Mouse (Mus musculus) liver, embryonic 13.5 days (tissue): ENCODE measurements around the gene Rgs16. TPM values are rescaled to one million over a fixed set of nuclear protein-coding genes. Genes with fewer than 3 reads are reported as not detected.

Source experiments
- ATAC-seq: fragments of 200-750 bp; cut with Nextera tagmentation; 2 replicates; pipeline ENCODE4 v1.8.0; 2017; ENCODE audit warnings: low read depth, mild to moderate bottlenecking, moderate number of reproducible peaks, moderate library complexity
- DNase-seq: peaks from one replicate; pipeline ENCODE4 v3.0.0; 2022
- H3K27ac ChIP-seq: fragments of 300-500 bp; sonication (generic); 2 replicates; pipeline ENCODE4 v1.5.1; 2015; ENCODE audit warnings: moderate library complexity, mild to moderate bottlenecking, inconsistent platforms
- H3K27me3 ChIP-seq: fragments of 300-500 bp; sonication (generic); 2 replicates; pipeline ENCODE4 v1.6.1; 2015; ENCODE audit warnings: mild to moderate bottlenecking, inconsistent platforms
- H3K36me3 ChIP-seq: fragments of 300-500 bp; sonication (generic); 2 replicates; pipeline ENCODE4 v1.6.1; 2015; ENCODE audit warnings: mild to moderate bottlenecking, inconsistent platforms
- H3K4me1 ChIP-seq: fragments of 300-500 bp; sonication (generic); replicated peaks from 2 replicates; pipeline ENCODE4 v1.6.1; 2015; ENCODE audit warnings: inconsistent platforms
- H3K4me2 ChIP-seq: fragments of 300-500 bp; sonication (generic); 2 replicates; pipeline ENCODE4 v1.6.1; 2015; ENCODE audit warnings: inconsistent platforms, mild to moderate bottlenecking, moderate library complexity
- H3K4me3 ChIP-seq: fragments of 300-500 bp; sonication (generic); replicated peaks from 2 replicates; pipeline ENCODE4 v1.5.1; 2015; ENCODE audit warnings: mild to moderate bottlenecking, inconsistent platforms
- H3K9ac ChIP-seq: fragments of 300-500 bp; sonication (generic); 2 replicates; pipeline ENCODE4 v1.6.1; 2015; ENCODE audit warnings: mild to moderate bottlenecking, inconsistent platforms
- H3K9me3 ChIP-seq: fragments of 300-500 bp; sonication (generic); replicated peaks from 2 replicates; pipeline ENCODE4 v1.6.1; 2016; ENCODE audit warnings: inconsistent platforms
- WGBS: fragments of 180-500 bp; shearing (Covaris S2); methylation state at CpG from one replicate; pipeline ENCODE4 v1.1.7; 2015; ENCODE audit not compliant: insufficient replicate concordance; 5-methylcytosine and 5-hydroxymethylcytosine counted together
- polyA plus RNA-seq: library from polyadenylated mRNA; unstranded; fragments of >200 nt; fragmentation: Nextera tagmentation; extraction: Ambion mirVana; gene quantifications from 2 replicates; pipeline ENCODE4 v1.2.1, GENCODE M21; 2015

The Rgs16 gene
- polyA plus RNA-seq, 1 experiment from 2014 or later: 0.39 TPM

DNA sequence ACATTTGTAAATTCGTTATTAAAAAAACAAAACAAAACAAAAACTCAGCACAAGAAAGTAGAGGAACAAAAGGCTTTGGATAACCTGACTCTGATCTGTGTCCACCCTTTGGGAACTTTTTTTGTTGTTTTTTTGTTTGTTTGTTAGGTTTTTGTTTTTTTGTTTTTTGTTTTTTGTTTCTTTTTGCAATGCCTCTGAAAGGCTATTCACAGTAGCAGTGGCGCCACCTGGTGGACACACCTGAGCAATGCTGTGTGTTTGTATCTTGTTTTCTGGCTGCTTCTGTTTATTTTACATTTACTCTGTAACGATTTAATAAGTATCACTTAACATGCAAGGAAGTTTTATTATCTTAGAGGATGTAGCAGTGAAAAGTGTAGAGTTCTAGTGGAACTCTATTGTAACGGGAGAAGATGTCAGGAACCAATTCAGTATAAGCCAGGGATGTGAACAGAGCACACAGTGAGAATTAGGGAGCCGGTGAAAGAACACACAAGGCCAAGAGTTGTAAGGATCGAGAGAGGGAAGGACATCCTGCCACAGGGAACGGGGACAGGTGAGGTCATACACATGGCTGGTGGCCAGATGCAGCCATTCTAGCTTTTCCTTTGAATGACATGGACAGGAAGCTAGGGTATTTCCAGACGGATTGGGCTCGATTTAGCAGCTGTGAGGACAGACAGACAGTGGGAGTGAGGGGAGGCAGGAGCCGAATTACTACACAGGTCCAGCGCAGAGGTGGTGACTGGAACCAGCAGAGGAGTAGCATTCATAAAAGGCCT lies 2.4 kb downstream of the Rgs16 start:
- H3K4me2 ChIP-seq: no peak overlapping the region
- H3K9me3 ChIP-seq: no peaks in the 10 kb centered on the region
- peaks cover 7% of the 10 kb centered on the region for H3K4me1 ChIP-seq
- H3K4me3 ChIP-seq: no peak overlapping the region
- no peak overlapping the region for H3K9ac ChIP-seq
- H3K36me3 ChIP-seq: no peaks in the 10 kb centered on the region
- 39% methylated on average over 11 of the region's 11 CpGs for WGBS
- H3K27ac ChIP-seq: no peak overlapping the region
- peaks cover 44% of the 10 kb centered on the region for H3K27me3 ChIP-seq
- ATAC-seq (no peak), DNase-seq (peak; percentile 33)

DNA sequence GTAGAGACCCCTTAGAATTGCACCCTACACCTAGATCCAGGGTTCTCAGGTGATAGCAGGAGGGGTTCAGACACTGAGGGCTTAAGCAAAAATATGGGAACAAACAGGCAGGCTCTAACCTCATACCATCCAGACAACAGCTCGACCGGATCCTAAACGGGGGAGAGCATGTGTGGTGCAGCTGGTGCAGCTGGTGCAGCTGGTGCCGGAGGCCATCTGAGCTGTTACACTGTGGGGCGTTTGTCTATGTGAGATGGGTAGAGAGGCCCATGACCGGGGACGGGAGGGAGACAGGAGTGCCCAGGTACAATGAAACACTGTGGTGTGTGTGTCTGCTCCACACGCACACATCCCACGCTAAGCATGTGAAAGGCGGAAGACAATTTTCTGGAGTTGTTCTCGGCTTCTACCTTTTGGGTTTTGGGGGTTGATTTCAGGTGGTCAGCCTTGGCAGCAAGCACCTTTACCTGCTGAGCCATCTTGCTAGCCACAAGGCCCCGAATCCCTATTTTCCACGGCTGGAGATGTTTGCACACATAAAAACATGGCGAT lies 6.0 kb downstream of the Rgs16 start:
- Histone ChIP-seq H3K36me3 (no peaks in the 10 kb centered on the region), H3K9ac (no peak overlapping the region), H3K27me3 (peaks cover 7% of the 10 kb centered on the region), H3K9me3 (no peaks in the 10 kb centered on the region), H3K4me2 (no peak overlapping the region), H3K4me1 (peaks cover 40% of the 10 kb centered on the region), H3K4me3 (no peak overlapping the region), H3K27ac (no peak overlapping the region)
- no peak for ATAC-seq
- no peak for DNase-seq
- WGBS: 74% methylated on average over 14 of the region's 14 CpGs

DNA sequence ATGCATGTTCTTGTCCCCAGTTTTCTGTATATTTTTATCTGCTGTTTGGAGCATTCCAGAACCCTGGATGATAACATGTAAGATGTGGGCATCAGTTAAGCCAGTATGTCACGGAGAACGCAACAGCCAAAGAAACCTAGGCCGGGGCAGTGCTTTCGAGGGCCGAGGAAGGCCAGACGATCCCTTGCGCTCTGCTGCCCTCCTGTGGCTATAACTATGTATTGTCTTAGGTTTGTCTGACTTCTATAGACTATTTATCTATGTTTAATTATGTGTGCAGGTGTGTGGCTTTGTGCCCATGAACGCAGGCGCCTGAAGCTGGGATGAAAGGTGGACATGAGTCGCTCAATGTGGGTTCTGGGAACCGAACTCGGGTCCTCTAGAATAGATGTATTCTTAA lies 6.6 kb downstream of the Rgs16 start:
- Histone ChIP-seq H3K9me3 (no peaks in the 10 kb centered on the region), H3K9ac (no peak overlapping the region), H3K27me3 (peaks cover 3% of the 10 kb centered on the region), H3K36me3 (no peaks in the 10 kb centered on the region), H3K4me2 (no peak overlapping the region), H3K27ac (no peak overlapping the region), H3K4me1 (peaks cover 46% of the 10 kb centered on the region), H3K4me3 (no peak overlapping the region)
- 4% methylated on average over 12 of the region's 12 CpGs for WGBS
- no peak for ATAC-seq
- DNase-seq: peak; percentile 57

DNA sequence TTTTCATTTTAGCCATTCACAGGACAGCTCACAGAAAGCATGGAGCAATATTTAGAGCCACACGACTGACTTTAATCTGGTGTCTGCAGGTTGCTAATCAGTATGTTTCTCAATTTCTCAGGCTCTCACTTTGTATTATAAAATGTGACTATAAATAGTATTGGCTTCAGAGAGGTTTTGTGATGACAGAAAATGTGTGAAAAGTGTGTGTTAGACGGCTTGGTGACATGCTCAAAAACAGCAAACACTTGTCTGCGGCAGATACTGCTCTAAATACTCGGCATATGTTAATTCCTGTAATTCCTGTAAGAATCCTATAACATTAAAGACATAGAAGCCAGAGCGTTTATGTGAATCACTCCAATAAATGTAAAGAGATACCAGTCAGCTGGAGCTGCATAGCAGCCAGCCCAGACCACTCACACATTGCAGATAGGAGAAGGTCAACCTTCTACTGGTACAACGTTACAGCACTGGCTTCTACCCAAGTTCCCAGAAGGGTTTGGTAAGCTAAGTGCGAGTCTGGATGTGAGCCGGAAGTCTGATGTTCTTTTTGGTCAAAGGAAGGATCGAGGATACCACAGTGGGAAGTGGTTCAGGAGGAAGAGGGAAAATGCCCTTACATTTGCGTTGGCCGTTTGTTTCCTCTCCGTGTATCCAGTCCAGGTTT lies 7.8 kb downstream of the Rgs16 start:
- no peaks in the 10 kb centered on the region for H3K36me3 ChIP-seq
- 51% methylated on average over 12 of the region's 12 CpGs for WGBS
- H3K27me3 ChIP-seq: no peaks in the 10 kb centered on the region
- peaks cover 57% of the 10 kb centered on the region for H3K4me1 ChIP-seq
- peak overlapping the region; percentile 56 for H3K4me3 ChIP-seq
- no peak for ATAC-seq
- H3K9ac ChIP-seq: peak overlapping the region; percentile 73
- peak overlapping the region; percentile 93; the same call in 1 of the 2 replicates for H3K27ac ChIP-seq
- no peak for DNase-seq
- H3K4me2 ChIP-seq: peak overlapping the region; percentile 71
- no peaks in the 10 kb centered on the region for H3K9me3 ChIP-seq

DNA sequence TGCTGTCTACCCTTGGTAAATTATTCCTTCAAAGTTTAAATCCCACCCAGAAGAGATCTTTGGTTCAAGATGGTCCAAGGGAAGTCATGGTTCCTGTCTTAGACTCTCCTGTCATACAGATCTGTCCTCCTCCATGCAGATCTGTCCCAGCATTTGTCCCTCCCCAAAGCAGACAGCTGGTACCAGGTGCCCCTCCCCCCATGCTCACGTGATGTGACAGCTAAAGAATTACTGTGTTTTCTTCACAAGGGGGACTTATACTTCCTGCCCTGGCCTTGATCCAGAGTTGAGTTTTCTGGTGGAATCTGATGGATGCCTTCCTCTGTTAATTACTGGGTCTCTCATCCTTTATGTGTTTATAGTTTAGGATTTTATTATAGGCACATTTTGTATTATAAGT lies 8.4 kb downstream of the Rgs16 start:
- no peaks in the 10 kb centered on the region for H3K27me3 ChIP-seq
- peaks cover 1% of the 10 kb centered on the region for H3K36me3 ChIP-seq
- no peaks in the 10 kb centered on the region for H3K9me3 ChIP-seq
- peak overlapping the region; percentile 56 for H3K4me3 ChIP-seq
- peak overlapping the region; percentile 93 for H3K27ac ChIP-seq
- H3K4me2 ChIP-seq: peak overlapping the region; percentile 71
- peak; percentile 68 for DNase-seq
- WGBS: 0% methylated on average over 1 of the region's 1 CpGs
- peak overlapping the region; percentile 73 for H3K9ac ChIP-seq
- peaks cover 61% of the 10 kb centered on the region for H3K4me1 ChIP-seq
- ATAC-seq: peak; percentile 21; the same call in 1 of the 2 replicates

DNA sequence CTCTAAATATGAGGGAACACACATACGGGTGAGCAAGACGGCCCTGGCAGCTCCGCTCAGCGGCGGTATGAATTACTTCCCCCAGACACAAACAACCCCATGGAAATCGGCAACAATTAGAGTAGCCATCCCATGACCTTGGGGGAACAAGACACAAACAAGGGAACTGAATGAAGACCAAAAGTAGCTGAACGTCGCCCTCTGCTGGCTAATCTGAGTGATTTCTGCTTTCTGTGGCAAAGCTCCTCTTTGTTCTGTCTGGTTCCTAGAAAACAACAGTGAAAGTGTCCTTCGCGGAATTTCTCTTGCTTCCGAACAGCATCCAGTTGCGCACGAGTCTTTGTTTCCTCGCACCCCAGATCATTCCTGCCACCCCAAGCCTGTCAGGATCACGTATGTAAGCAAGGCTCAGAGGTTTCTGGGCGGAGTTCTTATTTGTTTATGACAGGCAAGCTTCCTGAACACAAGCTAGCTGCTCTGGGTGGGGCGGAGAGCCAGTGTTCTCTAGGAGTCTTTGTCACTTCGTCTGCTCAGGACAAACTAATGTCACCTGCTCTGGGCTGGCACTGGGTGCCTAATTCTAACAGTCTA lies 9.2 kb downstream of the Rgs16 start, which contains the start of gene Rnasel:
TSS of gene Rnasel (plus strand) at position 216 of the 591 bp plus-strand sequence.
- Histone ChIP-seq H3K4me2 (peak within 1 kb of the TSS; percentile 71), H3K36me3 (peaks cover 9% of the 10 kb centered on the region), H3K27me3 (no peaks in the 10 kb centered on the region), H3K4me1 (peaks cover 68% of the 10 kb centered on the region), H3K4me3 (peak within 1 kb of the TSS; percentile 56), H3K9ac (peak within 1 kb of the TSS; percentile 73), H3K27ac (peak within 1 kb of the TSS; percentile 93), H3K9me3 (no peaks in the 10 kb centered on the region)
- WGBS: 1% methylated on average over 18 of the region's 18 CpGs
- DNase-seq: peak; percentile 69
- peak; percentile 76 for ATAC-seq

DNA sequence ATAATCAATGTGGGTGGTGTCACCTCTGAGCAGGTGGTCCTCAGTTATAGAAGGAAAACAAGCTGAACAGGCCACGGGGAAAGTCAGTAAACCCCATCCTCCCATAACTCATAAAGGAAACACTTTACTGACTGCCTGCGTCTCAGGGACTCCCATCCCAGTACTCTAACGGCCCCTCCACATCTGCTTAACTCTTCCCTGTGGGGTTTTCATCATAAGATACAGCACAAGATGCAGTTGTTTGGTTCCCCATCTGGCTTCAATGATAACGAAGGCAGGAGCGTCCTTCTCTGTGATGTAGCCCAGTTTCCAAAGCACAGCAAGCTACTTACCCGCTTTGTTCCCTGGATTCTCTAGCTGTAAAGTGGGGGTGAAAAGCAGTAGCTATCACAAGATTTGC lies 9.9 kb downstream of the Rgs16 start:
- Histone ChIP-seq H3K4me1 (peaks cover 70% of the 10 kb centered on the region), H3K4me2 (peak overlapping the region; percentile 71), H3K27ac (peak overlapping the region; percentile 93), H3K27me3 (no peaks in the 10 kb centered on the region), H3K9me3 (no peaks in the 10 kb centered on the region), H3K36me3 (peaks cover 16% of the 10 kb centered on the region), H3K9ac (peak overlapping the region; percentile 73), H3K4me3 (peak overlapping the region; percentile 56)
- DNase-seq (peak; percentile 55), ATAC-seq (peak; percentile 70)
- 21% methylated on average over 6 of the region's 6 CpGs for WGBS

DNA sequence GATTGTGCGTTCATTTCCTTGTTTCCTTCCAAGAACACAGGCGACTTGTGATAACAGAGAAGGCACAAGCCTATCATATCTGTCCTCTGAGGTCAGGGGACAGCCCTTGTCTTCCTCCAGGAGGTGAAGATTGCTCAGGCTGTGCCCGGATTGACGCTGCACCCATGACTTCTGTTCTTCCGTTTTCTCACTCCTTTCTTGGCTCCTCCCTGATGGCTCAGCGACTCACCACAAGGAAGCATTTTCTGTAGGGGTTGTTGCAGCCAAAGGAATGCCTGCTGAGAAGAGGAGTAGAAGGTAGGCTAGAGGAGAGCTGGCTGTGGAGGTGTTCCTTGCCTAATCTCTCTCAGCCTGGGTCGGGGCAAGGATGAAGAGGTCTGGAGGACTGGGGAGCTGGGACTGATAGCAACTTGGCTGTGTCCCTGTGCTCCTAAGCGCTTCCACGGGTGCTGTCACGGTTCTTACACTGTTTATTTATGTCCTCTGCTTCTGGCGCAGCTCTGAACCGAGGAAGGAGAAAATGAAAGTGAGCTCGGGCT lies 11.7 kb downstream of the Rgs16 start:
- ATAC-seq: peak; percentile 63
- H3K4me1 ChIP-seq: peaks cover 69% of the 10 kb centered on the region

DNA sequence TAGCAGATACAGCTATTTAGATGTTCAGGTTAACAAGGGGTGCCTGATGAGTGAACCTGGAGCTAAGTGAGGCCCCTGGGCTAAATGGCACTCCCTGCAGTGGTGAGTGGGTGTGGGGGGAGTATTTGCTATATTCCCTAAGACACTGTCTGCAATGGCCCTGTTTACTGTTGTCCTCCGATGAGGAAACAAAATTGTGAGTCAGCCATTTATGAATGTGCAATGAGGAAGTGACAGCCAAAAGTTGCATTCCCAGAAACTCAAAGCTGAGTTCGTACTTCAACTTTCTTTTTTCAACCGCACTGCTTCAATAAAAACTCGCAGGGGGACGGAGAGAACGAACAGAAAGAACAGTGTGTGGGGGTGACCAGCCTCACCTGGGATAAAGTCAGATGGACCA lies 12.4 kb downstream of the Rgs16 start:
- Histone ChIP-seq H3K27me3 (no peaks in the 10 kb centered on the region), H3K27ac (peak overlapping the region; percentile 88), H3K9ac (peak overlapping the region; percentile 75), H3K4me1 (peaks cover 64% of the 10 kb centered on the region), H3K9me3 (no peaks in the 10 kb centered on the region), H3K4me3 (peak overlapping the region; percentile 67), H3K4me2 (peak overlapping the region; percentile 77), H3K36me3 (peaks cover 21% of the 10 kb centered on the region)
- no peak for DNase-seq
- WGBS: 43% methylated on average over 6 of the region's 6 CpGs
- ATAC-seq: no peak

More for the DNA sequence above, 11.7 kb downstream of the Rgs16 start:
- Histone ChIP-seq H3K36me3 (peaks cover 21% of the 10 kb centered on the region), H3K27me3 (no peaks in the 10 kb centered on the region), H3K9ac (peak overlapping the region; percentile 75), H3K9me3 (no peaks in the 10 kb centered on the region), H3K4me2 (peak overlapping the region; percentile 77), H3K27ac (peak overlapping the region; percentile 88), H3K4me3 (peak overlapping the region; percentile 67)
- DNase-seq: peak; percentile 43
- WGBS: 4% methylated on average over 13 of the region's 13 CpGs

DNA sequence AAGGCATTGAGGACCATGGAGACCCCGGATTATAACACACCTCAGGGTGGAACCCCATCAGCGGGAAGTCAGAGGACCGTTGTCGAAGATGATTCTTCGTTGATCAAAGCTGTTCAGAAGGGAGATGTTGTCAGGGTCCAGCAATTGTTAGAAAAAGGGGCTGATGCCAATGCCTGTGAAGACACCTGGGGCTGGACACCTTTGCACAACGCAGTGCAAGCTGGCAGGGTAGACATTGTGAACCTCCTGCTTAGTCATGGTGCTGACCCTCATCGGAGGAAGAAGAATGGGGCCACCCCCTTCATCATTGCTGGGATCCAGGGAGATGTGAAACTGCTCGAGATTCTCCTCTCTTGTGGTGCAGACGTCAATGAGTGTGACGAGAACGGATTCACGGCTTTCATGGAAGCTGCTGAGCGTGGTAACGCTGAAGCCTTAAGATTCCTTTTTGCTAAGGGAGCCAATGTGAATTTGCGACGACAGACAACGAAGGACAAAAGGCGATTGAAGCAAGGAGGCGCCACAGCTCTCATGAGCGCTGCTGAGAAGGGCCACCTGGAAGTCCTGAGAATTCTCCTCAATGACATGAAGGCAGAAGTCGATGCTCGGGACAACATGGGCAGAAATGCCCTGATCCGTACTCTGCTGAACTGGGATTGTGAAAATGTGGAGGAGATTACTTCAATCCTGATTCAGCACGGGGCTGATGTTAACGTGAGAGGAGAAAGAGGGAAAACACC lies 13.7 kb downstream of the Rgs16 start:
- WGBS: 74% methylated on average over 25 of the region's 25 CpGs
- DNase-seq: no peak
- H3K4me1 ChIP-seq: peaks cover 50% of the 10 kb centered on the region

More for the DNA sequence above, 13.7 kb downstream of the Rgs16 start:
- Histone ChIP-seq H3K36me3 (peaks cover 28% of the 10 kb centered on the region), H3K4me3 (no peak overlapping the region), H3K4me2 (peak overlapping the region; percentile 19; the same call in 1 of the 2 replicates), H3K9ac (peak overlapping the region; percentile 13; the same call in 1 of the 2 replicates), H3K9me3 (no peaks in the 10 kb centered on the region), H3K27ac (no peak overlapping the region), H3K27me3 (no peaks in the 10 kb centered on the region)
- ATAC-seq: no peak
